Mouse (Mus musculus) intestine, embryonic 16.5 days (tissue): ENCODE measurements around the gene Nf2. TPM values are rescaled to one million over a fixed set of nuclear protein-coding genes. Genes with fewer than 3 reads are reported as not detected.

Experiments
- ATAC-seq: fragments of 200-750 bp; cut with Nextera tagmentation; 2 replicates; pipeline ENCODE4 v1.8.0; 2017; ENCODE audit warnings: moderate TSS enrichment, moderate library complexity
- H3K27ac ChIP-seq: fragments of 300-500 bp; sonication (generic); 2 replicates; pipeline ENCODE4 v1.5.1; 2014; ENCODE audit warnings: mild to moderate bottlenecking, low read length
- H3K27me3 ChIP-seq: fragments of 300-500 bp; sonication (generic); replicated peaks from 2 replicates; pipeline ENCODE4 v1.6.1; 2014; ENCODE audit warnings: low read length, control low read depth, mixed read lengths; ENCODE audit not compliant: control insufficient read depth, insufficient read depth
- H3K36me3 ChIP-seq: fragments of 300-500 bp; sonication (generic); 2 replicates; pipeline ENCODE4 v1.6.1; 2014; ENCODE audit warnings: low read length, control low read depth; ENCODE audit not compliant: control insufficient read depth, insufficient read depth
- H3K4me1 ChIP-seq: fragments of 300-500 bp; sonication (generic); 2 replicates; pipeline ENCODE4 v1.6.1; 2014; ENCODE audit warnings: low read length, control low read depth, mixed read lengths; ENCODE audit not compliant: control insufficient read depth, insufficient read depth
- H3K4me2 ChIP-seq: fragments of 300-500 bp; sonication (generic); 2 replicates; pipeline ENCODE4 v1.6.1; 2014; ENCODE audit warnings: low read depth, low read length, control low read depth
- H3K4me3 ChIP-seq: fragments of 300-500 bp; sonication (generic); 2 replicates; pipeline ENCODE4 v1.5.1; 2014; ENCODE audit warnings: mild to moderate bottlenecking, low read length
- H3K9ac ChIP-seq: fragments of 300-500 bp; sonication (generic); 2 replicates; pipeline ENCODE4 v1.6.1; 2014; ENCODE audit warnings: low read depth, low read length
- H3K9me3 ChIP-seq: fragments of 300-500 bp; sonication (generic); 2 replicates; pipeline ENCODE4 v1.6.1; 2016; ENCODE audit warnings: low read length, control low read depth; ENCODE audit not compliant: control insufficient read depth
- WGBS: fragments of 180-500 bp; shearing (Covaris S2); extraction: QIAGEN DNeasy Blood & Tissue Kit; methylation state at CpG from one replicate; pipeline ENCODE4 v1.1.7; 2014; 5-methylcytosine and 5-hydroxymethylcytosine counted together
- polyA plus RNA-seq: library from polyadenylated mRNA; unstranded; fragments of >200 nt; fragmentation: Nextera tagmentation; extraction: Ambion mirVana; gene quantifications from 2 replicates; pipeline ENCODE4 v1.2.1, GENCODE M21; 2015

Gene Nf2
- polyA plus RNA-seq, 1 experiment from 2014 or later, result 38.0 TPM

DNA sequence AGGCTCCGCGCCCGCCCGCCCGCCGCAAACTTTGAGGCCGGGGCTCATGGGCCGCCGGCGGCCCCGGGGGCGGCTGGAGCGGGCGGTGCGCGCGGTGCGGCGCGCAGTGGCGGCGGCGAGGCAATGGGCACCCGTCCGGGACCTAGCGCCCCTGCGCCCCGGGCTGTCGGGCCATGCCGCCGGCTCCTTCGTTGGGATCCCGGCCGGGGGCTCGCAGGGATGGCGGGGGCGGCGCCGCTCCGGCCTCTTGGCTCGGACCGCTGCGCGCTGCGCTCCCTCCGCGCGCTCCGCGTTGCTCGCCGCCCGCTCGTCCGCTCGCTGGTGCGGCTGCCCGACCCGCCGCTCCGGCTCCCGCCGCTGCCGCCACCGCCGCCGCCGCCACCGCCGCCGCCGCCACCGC is 102.6 kb downstream of the Nf2 start, which contains the start of gene Cabp7:
Gene Cabp7 (minus strand): TSS at position 46 of the 400 bp plus-strand sequence.
- Histone ChIP-seq H3K9ac (0 out of 2 replicates have a peak within 1 kb of the TSS, but pooled peaks have one; percentile 27), H3K4me3 (peak within 1 kb of the TSS; percentile 52), H3K27ac (no peak within 1 kb of the TSS), H3K36me3 (no peaks in the 10 kb centered on the region), H3K4me2 (peak within 1 kb of the TSS; percentile 93), H3K9me3 (no peaks in the 10 kb centered on the region), H3K27me3 (peaks cover 65% of the 10 kb centered on the region), H3K4me1 (peaks cover 12% of the 10 kb centered on the region)
- WGBS, result 0% methylated on average over 35 of the region's 73 CpGs
- ATAC-seq, result no peak

GRCm38 (mm10) chr11:4745969-4746368 is 103.4 kb downstream of the Nf2 start:
- Histone ChIP-seq H3K9me3 (no peaks in the 10 kb centered on the region), H3K36me3 (no peaks in the 10 kb centered on the region), H3K4me2 (peak overlapping the region; percentile 93), H3K4me3 (peak overlapping the region; percentile 52), H3K27ac (no peak overlapping the region), H3K4me1 (peaks cover 12% of the 10 kb centered on the region), H3K27me3 (peaks cover 65% of the 10 kb centered on the region), H3K9ac (0 out of 2 replicates have a peak overlapping the region, but pooled peaks have one; percentile 27)
- 0 out of 2 replicates have a peak, but pooled peaks have one; percentile 23 for ATAC-seq
- WGBS, result under 1% methylated on average over 39 of the region's 39 CpGs

DNA sequence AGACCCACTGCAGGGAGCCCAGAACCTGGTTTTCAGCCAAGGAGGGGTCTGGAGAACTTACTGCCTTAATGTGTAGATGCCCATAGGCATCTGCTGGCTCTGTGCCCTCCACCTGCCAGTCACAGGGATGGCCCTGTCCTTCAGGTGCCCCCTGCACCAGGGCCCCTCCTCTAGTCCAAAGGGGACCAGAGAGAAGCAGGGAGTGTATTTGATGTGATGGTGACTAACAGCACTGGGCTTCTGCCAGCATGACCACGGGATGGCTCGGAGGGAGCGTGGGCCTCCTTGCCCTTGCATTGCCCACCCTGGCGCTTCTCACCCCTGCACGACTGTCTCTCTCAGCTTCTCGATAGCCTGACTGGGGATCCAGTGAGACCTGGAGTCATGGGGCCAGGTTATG is 104.6 kb downstream of the Nf2 start:
- H3K9me3 ChIP-seq, result no peaks in the 10 kb centered on the region
- 66% methylated on average over 6 of the region's 6 CpGs for WGBS
- no peak overlapping the region for H3K4me2 ChIP-seq
- no peaks in the 10 kb centered on the region for H3K36me3 ChIP-seq
- H3K9ac ChIP-seq, result no peak overlapping the region
- H3K4me3 ChIP-seq, result no peak overlapping the region
- peaks cover 12% of the 10 kb centered on the region for H3K4me1 ChIP-seq
- peaks cover 60% of the 10 kb centered on the region for H3K27me3 ChIP-seq
- no peak for ATAC-seq
- no peak overlapping the region for H3K27ac ChIP-seq

DNA sequence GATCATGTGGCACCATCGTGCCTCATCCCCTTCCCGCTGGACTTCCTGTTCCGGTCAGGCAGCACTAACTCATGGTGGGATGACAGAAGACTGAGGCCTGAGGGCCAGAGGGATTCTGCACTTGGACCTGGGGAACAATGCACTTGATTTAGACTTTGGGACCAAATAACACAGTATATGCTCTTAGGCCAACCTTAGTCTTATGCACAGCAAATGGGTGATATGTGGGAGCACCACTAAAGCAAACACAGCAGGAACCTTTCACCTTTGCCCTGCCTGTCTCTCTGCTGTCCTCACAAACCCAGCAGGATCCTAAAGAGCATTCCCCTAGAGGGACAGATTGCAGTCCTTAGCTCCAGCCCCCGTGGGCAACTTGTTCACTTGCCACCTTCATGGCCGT is 108.6 kb downstream of the Nf2 start:
- WGBS, result 61% methylated on average over 5 of the region's 5 CpGs
- Histone ChIP-seq H3K27me3 (peaks cover 21% of the 10 kb centered on the region), H3K4me3 (no peak overlapping the region), H3K9me3 (no peaks in the 10 kb centered on the region), H3K4me2 (no peak overlapping the region), H3K36me3 (no peaks in the 10 kb centered on the region), H3K9ac (no peak overlapping the region), H3K4me1 (peaks cover 3% of the 10 kb centered on the region), H3K27ac (no peak overlapping the region)
- no peak for ATAC-seq

- ATAC-seq, result no peak
- 93% methylated on average over 16 of the region's 16 CpGs for WGBS
- H3K9me3 ChIP-seq, result no peaks in the 10 kb centered on the region
- no peak overlapping the region for H3K4me2 ChIP-seq
- H3K36me3 ChIP-seq, result no peaks in the 10 kb centered on the region
- peaks cover 3% of the 10 kb centered on the region; the same call in 1 of the 2 replicates for H3K27me3 ChIP-seq
- H3K9ac ChIP-seq, result no peak overlapping the region
- no peak overlapping the region for H3K4me3 ChIP-seq
- H3K4me1 ChIP-seq, result no peaks in the 10 kb centered on the region
- no peak overlapping the region for H3K27ac ChIP-seq
Observed at GRCm38 (mm10) chr11:4738719-4739118, 110.6 kb downstream of the Nf2 start.

GRCm38 (mm10) chr11:4737682-4738081 is 111.7 kb downstream of the Nf2 start:
- Histone ChIP-seq H3K27me3 (no peaks in the 10 kb centered on the region; the same call in 1 of the 2 replicates), H3K9ac (no peak overlapping the region), H3K27ac (no peak overlapping the region), H3K36me3 (no peaks in the 10 kb centered on the region), H3K4me2 (no peak overlapping the region), H3K9me3 (no peaks in the 10 kb centered on the region), H3K4me1 (no peaks in the 10 kb centered on the region), H3K4me3 (no peak overlapping the region)
- ATAC-seq, result no peak
- WGBS, result 80% methylated on average over 10 of the region's 10 CpGs

DNA sequence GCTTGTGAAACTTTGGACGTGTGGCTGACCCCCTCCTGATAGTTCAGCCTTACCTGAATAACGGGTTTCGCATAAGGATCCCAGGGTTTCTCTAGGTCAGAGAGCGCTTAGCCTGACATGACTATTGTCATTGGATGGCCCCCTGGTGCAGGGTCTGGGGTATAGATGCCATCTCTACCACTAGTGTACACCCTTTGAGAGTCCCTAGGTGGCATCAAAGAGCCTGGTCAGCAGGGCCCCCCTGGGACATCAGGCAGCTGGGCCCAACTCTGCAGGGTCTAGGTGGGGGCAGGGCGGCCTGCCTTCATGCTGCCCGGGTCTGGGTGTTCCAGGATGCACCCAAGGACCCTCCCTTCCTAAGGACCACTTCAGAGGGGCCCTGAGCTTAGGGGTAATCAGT is 113.0 kb downstream of the Nf2 start:
- H3K4me2 ChIP-seq, result no peak overlapping the region
- no peaks in the 10 kb centered on the region for H3K9me3 ChIP-seq
- H3K36me3 ChIP-seq, result no peaks in the 10 kb centered on the region
- H3K9ac ChIP-seq, result no peak overlapping the region
- H3K27me3 ChIP-seq, result no peaks in the 10 kb centered on the region
- H3K27ac ChIP-seq, result no peak overlapping the region
- no peak for ATAC-seq
- no peak overlapping the region for H3K4me3 ChIP-seq
- no peaks in the 10 kb centered on the region for H3K4me1 ChIP-seq
- 61% methylated on average over 6 of the region's 6 CpGs for WGBS

GRCm38 (mm10) chr11:4734179-4734578 is 115.2 kb downstream of the Nf2 start:
- WGBS, result 43% methylated on average over 12 of the region's 12 CpGs

GRCm38 (mm10) chr11:4731781-4732180 is 117.6 kb downstream of the Nf2 start:
- H3K4me3 ChIP-seq, result no peak overlapping the region
- H3K9me3 ChIP-seq, result no peaks in the 10 kb centered on the region
- no peaks in the 10 kb centered on the region for H3K27me3 ChIP-seq
- ATAC-seq, result no peak
- no peak overlapping the region for H3K4me2 ChIP-seq
- no peak overlapping the region for H3K9ac ChIP-seq
- WGBS, result 73% methylated on average over 7 of the region's 7 CpGs
- H3K4me1 ChIP-seq, result peaks cover 9% of the 10 kb centered on the region; the same call in 1 of the 2 replicates
- H3K36me3 ChIP-seq, result no peaks in the 10 kb centered on the region
- H3K27ac ChIP-seq, result no peak overlapping the region

More at GRCm38 (mm10) chr11:4734179-4734578, 115.2 kb downstream of the Nf2 start:
- ATAC-seq, result no peak
- no peak overlapping the region for H3K27ac ChIP-seq
- no peak overlapping the region for H3K4me3 ChIP-seq
- H3K9me3 ChIP-seq, result no peaks in the 10 kb centered on the region
- H3K4me1 ChIP-seq, result peaks cover 9% of the 10 kb centered on the region; the same call in 1 of the 2 replicates
- no peaks in the 10 kb centered on the region for H3K27me3 ChIP-seq
- H3K4me2 ChIP-seq, result no peak overlapping the region
- H3K36me3 ChIP-seq, result no peaks in the 10 kb centered on the region
- H3K9ac ChIP-seq, result no peak overlapping the region

- Histone ChIP-seq H3K9me3 (no peaks in the 10 kb centered on the region), H3K9ac (no peak overlapping the region), H3K4me1 (peaks cover 9% of the 10 kb centered on the region; the same call in 1 of the 2 replicates), H3K36me3 (no peaks in the 10 kb centered on the region), H3K27ac (no peak overlapping the region), H3K4me2 (no peak overlapping the region), H3K27me3 (no peaks in the 10 kb centered on the region), H3K4me3 (no peak overlapping the region)
- WGBS, result 75% methylated on average over 5 of the region's 5 CpGs
- ATAC-seq, result no peak
Observed at GRCm38 (mm10) chr11:4730913-4731312, 118.4 kb downstream of the Nf2 start.
